Mouse (Mus musculus): ENCODE measurements around the gene Nprl2.

DNA sequence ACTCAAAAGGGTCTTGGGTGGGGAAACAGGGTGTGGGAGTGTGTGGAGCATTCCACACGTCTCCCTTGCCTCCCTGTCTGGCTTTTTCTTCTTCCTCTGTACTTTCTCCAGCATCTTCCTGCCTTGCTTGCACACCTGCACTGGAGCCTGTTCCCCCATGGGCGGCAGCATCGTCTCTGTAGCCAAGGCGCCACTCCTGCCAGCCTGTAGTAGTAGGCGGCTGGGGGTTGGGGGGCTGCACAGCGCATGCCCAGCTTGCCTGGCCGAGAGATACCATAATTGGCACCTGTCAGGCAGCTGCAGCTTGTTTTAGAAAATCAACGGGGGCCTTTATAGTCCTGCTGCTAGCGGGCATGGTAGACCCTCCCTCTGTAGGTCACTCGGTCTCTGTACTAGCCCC is 33.8 kb upstream of the Nprl2 start:
- TF ChIP-seq POLR2A (IDR thresholded peaks at IDR 0.05; ENCODE audit: extremely low read depth, insufficient read depth, low read length) (no peak), CTCF (IDR thresholded peaks at IDR 0.05; ENCODE audit: low read depth, low read length) (no peak)

Measured in liver, adult 2 months (tissue).